Mouse (Mus musculus): ENCODE measurements at regions not wholly inside any gene's neighbourhood (a gene's known extent, or its start where the extent isn't known, plus 50 kb on each side); places are given as distances from the start of the nearest gene placed in this dataset.

DNA sequence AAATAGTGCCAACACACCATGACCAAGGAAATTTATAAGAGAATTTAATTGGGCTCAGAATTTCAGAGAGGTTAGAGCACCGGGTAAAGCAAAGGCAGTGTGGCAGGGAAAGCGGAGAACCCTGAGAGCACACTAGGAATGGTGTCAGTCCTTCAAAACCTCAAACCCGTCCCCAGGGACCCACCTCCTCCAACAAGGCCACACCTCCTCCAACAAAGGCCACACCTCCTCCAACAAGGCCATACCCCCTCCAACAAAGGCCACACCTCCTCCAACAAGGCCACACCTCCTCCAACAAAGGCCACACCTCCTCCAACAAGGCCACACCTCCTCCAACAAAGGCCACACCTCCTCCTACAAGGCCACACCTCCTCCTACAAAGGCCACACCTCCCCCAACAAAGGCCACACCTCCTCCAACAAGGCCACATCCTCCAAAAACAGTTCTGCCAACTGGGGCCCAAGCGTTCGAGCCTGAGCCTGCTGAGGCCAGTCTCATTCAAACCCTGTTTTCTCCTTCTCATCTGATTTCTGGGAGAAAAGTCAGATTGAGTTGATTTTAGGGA lies 109.8 kb upstream of the Zfp217 start:
- DNase-seq: no peak

DNA sequence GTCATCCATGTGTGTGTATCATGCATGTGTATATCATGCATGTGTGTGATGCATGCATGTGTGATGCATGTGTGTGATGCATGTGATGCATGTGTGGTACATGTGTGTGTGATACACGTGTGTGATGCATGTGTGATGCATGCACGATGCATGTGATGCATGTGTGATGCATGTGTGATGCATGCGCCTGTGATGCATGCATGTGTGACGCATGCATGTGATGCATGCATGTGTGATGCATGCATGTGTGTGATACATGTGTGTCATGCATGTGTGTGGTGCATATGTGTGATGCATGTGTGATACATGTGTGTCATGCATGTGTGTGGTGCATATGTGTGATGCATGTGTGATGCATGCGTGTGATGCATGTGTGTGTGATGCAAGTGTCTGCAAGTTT lies 108.1 kb upstream of the Zfp217 start:
- no peak for DNase-seq

DNA sequence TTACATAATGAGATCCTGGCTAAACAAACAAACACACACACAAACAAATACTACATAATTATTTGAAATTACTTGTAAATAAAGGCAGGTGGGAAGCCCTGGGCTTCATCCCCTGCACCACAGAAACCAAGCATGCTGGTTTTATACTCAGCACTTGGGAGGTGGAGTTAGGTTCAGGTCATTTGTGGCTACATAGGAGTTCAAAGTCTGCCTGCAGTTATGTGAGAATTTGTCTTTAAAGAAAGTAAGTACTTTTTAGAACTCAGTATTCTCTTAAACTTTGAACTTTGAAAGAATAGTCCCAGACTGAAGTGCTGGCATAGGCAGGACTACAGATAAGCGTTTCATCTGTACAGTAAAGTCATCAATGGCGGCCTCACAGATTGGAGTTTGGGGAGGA lies 107.6 kb upstream of the Zfp217 start:
- DNase-seq: peak in 1 of 2 experiments; percentile 14

DNA sequence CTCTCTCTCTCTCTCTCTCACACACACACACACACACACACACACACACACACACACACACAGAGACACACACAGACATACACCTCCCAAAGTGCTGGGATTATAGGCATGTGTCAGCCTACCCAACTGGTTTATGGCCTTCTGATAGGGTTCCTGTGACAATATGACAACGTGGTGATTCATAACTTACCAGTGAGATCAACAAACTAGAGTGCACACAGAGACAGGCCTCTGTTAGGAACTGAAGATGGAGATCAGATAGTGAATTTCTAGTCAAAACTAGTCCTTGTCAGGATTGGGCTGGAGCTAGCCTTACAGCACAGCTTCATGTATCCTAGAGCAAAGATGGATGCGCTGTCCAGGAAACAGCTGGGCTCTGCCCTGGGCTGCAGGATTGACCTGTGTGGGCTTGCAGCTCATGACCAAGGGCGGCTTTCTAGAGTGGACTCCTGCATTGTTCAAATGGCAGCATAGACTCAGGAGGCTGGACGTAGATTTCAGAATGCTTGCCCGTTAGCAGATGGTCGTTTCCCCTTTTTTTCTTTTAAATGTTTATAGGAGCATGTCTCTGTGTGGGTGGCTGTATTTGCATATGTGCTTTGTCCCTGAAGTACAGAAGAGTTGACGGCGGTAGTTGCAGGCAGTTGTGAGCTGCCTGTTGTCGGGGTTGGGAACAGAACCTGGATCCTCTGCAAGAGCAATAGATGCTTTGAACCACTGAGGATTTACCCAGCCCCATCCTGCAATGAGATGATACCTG lies 106.0 kb upstream of the Zfp217 start:
- DNase-seq: no peak

DNA sequence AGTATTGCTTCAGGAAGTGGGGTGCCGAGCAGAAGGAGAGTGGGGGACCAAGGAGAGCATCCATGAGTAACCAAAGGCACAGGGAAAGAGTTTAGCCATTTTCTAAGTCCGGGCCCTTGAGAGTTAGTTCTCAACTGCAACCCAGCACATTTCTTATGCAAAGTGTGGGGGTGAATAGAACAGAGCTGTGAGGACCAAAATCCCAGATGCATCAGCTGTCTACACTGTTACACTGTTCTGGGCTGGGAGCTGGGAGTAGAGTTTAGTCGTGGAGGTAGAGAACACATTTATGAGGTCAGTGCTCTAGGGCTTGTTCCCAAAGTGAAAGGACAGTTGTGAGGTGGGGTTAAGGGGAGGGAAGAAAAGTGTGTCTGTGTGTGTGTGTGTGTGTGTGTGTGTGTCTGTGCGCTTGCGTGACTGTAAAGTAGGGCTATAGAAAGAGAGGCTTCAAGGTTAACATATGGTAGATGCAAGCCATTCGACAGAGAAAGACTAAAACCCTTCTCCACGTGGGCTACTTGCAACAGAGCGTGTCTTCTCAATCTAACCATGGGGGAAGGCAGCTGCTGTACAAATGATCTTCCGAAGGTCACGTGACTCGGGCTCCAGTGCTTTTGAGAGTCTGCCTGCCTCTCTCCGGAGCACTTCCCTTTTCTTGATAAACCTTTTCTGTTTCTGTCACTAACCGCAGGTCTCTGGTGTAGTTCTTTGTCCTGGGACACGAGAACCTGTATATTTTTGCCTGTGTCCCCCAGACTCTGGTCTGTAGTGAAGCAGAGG lies 104.5 kb upstream of the Zfp217 start:
- peak in 1 of 2 experiments; percentile 24 for DNase-seq

DNA sequence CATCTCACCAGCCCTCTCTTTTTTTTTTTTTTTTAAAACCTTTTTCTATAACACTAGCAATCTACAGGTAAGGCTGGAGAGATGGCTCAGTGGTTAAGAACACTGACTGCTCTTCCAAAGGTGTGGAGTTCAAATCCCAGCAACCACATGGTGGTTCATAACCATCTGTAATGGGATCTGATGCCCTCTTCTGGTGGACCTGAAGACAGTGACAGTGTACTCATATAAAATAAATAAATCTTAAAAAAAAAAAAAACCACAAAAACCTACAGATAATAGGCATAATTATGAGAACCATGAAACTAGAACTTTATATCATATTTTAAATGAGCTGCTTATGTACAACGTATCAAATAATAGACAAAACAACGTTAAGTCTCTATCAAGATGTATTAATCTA lies 102.8 kb upstream of the Zfp217 start:
- no peak for DNase-seq

DNA sequence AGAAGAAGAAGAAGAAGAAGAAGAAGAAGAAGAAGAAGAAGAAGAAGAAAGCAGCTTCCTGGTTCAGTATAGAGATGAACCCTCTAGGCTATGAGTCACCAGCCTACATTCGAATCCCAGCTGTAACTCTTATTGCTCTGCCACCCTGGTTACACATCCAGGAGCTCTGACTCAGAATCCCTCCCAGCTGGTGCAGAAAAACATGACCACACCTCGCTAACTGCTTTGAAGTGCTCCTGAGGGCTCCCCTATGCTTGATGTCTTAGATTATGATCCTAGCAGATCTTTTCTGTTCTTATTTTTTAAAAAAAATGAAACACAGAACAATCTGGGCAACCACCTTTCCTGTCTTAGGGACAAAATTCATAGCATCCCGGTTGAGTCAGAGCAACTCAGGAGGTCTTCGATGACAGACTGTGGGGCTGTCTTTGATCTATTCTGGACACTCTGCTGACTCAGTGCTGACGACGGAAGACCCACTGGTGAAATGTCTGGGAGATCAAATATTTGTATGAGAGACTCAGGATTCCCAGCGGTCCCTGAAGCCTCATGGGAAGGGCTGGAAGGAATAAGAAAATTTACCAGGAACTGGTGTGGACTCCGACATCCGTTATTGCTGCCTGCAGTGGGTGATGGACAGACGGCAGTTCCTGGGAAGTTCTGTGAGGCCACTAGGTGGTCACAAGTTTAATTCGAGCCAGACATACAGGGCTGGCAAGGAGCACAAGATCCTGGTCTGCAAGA lies 100.0 kb upstream of the Zfp217 start:
- DNase-seq: no peak

DNA sequence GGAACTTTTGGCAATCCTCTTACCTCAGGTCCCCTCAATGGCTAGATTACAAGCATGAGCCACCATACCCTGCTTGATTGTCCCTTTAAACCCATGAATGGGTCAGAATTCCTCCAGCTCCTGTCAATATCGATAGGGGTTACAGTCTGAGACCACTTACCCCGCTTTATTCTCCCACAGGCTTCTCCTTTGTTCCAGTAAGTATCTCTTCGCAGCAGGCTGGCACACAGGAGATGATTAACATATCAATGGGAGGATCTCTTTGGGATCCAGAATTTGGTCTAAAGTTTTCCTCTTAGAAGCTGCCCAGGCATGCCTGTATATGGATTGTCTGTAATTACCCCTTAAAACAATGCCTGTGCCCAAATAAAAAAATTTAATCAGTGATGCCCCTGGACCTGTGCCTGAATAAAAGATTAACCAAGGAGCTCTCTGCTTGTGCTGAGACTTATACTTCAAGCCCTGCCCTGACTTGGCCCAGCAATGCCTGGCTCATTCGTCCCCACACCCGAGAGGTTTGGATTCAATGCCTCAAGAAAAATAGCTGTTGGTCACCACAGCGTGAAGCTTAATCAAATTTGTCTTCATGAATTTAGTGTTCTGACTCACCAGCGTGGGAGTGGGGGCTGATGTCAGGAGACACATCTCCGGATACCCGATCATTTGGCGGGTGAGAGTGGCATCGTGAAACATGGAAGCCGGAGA lies 97.9 kb upstream of the Zfp217 start:
- DNase-seq: peak in 1 of 2 experiments; percentile 13

DNA sequence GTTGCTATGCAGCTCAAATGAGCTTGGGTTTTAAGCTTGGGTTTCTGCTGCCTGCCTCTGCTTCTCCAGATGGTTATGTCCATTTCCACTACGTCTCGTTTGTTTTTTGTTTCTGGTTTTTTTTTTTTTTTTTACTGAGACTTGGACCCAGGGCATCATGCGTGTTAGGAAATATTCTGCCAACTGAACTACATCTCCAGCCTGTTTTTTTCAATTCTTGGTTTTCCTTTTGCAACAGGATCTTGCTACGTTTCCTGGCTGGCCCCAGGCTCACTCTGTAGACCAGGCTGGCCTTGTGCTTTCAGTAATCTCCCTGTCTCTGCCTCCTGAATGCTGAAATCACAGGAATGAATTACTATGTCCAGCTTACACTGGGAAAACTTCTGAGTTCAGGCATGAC lies 96.2 kb upstream of the Zfp217 start:
- no peak for DNase-seq

DNA sequence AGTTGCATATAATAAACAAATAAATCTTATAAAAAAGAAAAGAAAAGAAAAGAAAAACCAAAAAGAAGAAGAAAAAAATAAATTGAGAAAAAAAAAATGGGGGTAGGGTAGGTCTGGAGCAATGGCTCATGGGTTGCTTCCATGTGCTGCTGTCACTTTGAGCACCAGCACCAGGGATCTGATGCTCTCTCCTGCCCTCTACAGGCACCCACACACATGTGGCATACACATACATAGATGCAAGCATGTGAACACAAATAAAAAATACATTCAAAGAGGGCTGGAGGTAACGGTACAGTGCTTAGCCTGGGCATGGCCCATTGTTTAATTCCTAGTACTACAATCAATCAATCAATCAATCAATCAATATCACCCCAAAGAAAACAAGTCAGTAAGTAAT lies 90.1 kb upstream of the Zfp217 start:
- DNase-seq: no peak

DNA sequence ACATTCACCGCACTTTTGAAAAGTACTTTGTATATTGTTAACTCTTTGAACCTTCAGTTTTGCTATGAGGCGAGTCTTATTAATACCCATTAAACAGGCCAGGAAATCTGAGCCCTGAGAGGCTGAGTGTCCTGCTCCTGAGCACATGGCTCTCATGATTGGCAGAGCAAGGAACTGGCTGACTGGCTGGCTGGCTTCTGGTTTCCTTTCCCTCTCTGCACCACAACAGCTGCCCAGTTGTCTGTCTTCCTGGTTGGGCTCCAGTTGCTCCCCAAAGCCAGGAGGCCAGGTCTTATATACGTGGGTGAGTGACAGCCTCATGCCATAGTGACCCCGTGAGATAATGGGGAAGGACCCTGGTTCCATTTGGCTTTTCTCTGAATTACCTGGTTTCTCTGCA lies 85.5 kb upstream of the Zfp217 start:
- DNase-seq: no peak

DNA sequence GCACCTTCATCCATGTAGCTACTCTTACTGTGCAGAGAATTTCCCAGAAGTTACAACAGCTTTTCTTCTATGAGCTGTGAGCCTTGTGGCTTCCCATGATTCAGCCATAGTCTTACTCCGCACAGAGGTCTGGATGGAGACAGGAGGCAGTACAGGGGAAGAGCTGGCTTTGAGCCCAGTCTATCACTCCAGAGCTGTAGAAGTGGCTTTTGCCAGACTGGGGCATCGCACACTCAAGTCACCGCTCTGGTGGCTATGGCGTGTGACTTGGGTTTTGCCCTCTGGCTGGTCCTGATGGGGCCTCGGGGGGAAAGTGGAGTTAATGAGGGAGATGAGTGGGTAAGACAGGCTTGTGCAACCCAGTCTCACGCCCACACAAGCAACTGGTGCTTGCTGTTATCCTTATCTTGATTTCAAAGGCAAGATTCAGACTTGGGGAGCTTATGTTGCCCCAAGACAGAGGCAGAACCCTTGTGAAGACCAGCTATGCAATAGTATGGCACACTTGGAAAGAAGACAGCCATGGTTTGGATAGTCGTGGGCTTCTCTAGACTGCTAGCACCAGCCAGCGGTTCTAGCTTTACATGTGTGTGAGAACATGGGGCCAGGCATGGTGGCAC lies 81.7 kb upstream of the Zfp217 start:
- DNase-seq: no peak

DNA sequence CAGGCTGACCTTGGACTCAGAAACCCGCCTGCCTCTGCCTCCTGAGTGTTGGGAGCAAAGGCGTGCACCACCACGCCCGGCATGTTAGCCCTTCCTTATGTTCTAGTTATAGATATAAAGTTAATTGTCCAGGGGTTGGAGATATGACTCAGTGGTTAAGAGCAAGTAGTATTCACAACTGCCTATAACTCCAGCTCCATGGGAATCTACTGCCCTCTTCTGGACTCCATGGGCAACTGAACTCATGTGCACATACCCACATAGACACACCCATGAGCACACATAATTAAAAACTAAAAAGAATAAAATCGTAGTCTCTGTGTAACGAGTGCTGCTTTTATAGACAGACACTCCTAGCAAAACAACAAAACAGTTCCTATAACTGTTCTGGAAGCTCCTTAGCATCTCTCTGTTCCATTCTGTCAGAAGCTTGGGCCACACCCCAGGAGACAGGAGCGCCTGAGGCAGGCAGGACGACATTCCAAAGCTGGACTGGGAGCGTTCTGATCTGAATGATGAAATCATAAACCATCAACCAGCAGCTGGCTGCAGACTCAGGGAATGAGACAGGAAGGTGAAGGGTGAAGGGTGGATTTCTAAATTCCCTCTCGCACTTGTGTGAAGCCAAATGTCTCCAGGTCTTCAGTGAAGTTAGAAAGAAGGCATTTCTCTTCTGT lies 80.6 kb upstream of the Zfp217 start:
- no peak for DNase-seq

DNA sequence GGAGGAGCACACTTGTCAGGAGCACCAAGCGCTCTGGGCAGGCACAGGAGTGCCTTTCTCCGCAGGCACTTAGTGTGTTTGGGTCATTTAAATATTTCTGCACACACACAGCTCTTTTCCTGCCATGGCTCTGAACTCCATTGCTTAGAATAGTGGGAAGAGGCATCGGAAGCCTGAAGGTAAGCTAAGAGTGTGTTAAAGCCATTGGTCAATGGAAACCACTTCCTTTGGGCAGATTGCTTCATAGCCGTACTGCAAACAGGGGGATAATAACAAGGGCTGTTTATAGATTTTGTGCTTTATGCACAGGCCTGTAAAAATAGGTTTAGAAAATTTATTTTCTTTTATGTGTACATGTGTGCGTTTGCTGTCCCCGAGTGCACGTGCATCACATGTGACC lies 76.0 kb upstream of the Zfp217 start:
- no peak for DNase-seq

DNA sequence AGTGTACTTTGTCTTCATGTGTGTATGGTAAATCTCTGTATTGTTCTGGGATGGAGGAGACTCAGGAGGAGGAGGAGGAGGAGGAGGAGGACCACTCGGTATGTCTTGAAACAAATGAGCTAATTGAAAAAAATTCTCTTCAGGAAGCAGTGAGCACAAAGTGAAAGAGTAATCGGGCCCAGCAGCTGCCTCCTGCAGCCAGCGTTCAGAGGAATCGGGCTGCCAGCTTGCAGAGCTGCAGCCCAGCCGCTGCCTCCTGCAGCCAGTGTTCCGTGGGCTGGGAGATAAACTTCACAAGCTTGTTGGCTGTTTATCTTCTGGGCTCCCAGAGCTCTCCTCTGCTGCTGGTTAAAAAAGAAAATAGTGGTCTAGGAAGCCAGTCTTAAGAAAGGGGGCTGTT lies 74.9 kb upstream of the Zfp217 start:
- DNase-seq: no peak

DNA sequence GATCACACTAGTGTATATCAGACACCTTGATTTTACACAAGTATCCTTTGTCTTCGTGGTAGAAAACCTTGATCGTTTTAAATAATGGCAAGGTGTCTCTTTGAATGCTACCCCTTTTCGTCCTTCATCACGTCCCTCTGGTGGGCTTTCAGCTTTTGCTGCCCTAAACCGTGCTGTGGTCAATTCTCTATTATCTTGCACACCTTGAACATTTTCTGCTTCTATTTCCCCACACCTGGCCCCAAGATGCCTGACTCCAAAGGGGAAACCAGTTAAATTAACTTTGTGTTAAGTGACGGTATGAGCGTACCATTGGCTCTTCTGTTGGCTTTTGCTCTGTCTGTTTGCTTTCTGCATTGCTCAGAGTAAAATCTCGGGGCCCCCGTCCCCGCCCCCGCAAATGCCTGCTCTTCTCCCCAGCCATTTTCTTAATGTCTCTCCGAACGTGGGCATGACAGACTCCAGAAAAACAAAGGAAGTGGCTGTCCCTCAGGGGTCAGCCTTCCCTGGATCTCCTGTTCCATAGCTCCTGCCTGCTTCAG lies 74.2 kb upstream of the Zfp217 start:
- DNase-seq: no peak

DNA sequence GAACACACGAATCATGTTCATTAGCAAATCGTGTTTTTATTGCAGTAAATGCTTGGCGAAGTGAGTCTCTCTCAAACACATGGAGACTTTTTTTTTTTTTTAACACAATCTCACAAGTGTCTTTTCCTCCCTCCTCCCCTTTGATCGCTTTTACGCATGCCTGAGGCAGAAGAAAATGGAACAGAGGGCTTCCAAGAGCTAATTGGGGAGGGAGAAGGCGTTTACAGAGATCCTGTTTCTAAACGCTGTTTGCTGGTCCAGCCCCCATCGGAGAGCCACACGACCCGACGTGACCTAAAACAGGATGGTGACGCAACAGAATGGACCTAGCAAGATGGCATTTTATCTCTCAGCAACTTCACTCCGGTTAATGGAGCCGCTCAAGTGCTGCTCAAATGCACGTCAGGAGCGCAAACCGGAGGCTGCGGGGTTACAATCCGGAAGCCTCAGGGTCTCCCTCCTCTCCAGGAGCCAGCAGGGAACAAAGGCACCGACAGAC lies 73.0 kb upstream of the Zfp217 start:
- peak in 1 of 2 experiments; percentile 23 for DNase-seq

DNA sequence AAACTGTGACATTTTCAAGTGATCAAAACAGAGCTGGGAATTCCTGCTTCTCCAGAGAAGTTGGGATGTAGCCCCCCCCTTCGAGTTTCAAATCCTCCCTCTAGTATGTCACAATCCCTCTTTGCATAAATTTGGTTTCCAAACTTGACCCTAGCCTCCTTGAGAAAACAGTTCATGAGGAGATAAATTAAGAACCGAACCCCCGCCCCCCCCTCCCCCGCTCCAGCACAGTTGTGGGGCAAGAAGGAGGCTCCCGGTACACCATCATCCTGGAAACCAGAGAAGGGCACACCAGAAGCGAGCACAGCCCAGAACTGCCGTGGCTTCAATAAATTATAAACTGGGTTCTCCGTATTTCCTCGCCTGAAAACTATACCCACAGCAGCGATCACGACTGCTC lies 72.5 kb upstream of the Zfp217 start:
- DNase-seq: no peak

DNA sequence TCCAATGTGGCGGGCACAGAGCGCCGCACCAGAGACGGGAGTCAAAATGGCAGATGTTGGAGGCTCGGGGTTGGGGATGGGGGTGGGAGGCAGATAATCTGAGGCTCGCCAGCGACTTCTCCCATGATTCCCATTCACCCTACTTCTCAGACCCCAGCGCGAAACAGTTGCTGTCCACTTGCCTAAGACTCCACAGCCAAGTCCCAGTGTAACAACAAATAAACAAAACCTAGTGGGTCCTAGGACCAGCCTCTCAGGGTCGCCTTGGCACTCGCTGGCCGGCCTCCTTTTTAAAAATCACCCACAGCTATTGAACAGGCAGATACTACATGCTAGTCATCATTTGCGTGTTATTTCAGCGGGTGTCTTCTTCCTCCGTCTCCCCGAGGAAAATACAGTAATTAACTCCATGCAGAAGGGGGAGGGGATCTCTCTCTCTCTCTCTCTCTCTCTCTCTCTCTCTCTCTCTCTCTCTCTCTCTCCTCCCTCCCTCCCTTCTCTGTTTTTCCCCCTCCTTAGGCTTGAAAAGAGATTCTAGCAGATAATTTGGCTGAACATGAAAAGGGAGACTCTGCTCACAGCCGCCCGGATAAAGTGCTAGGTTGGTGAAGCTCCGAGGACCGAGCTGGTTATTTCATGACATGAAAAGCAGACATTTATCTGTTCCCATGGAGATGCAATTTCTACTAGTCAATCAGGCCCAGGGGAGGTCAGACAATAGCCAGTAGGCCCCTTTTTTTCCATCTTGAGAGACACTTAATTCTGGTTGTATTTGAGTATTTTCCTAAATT lies 71.9 kb upstream of the Zfp217 start:
- no peak for DNase-seq

DNA sequence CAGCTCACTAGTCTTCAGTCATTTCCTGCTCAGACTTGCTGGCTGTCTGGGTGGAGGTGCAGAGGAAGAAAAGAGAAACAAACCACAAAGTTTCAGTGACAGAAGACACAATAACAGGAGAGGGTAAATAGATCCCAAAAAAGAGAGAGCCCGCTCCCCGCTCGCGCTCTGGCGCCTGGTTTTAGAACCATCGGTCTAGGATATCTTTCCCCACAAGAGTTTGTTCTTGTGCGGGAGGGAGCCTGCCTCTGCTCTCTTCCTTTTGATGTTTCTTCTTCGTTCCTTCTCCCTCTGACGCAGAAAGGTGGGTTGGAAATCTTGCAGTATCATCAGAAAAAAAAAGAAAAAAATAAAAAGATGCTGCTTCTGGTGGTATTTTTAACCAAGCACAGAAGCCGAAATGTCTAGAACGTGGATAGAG lies 71.3 kb upstream of the Zfp217 start:
- no peak for DNase-seq
